Mouse (Mus musculus) embryo, embryonic 10.5 days (tissue): ENCODE data around the gene Loxl1.
A peak's percentile ranks its signal among the peaks of the same experiment; 100 is the strongest.

Source experiments
- DNase-seq: peaks from one replicate; pipeline ENCODE4 v3.0.0-alpha.2; 2015; ENCODE audit warnings: low spot score

Loxl1 gene

DNA sequence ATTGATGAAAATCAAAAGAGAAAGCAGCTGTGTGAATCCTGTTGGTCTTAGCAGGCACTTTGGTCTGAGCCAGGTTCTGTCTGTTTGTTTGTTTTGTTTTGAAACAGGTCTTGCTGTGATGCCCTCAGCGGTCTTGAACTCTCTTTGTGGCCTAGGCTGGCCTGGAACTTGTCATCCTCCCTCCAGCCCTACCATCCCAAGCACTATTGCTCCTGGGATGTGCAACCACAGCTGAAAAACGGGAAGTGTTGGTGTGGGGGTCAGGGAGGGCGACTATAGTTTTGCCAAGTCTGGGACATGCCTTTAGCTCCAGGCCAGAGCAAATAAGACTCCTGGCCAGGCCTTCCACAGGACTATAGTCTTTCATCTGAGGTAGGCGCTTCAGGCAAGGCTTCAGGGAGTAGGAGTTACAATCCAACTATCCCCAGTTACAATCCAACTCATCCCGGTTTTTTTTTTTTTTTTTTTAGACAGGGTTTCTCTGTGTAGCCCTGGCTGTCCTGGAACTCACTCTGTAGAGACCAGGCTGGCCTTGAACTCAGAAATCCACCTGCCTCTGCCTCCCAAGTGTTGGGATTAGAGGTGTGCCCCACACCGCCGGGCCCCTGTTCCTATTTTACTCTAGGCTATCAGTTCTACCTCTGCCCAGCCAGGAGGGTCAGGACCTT lies 64.1 kb downstream of the Loxl1 start:
- DNase-seq = no peak

DNA sequence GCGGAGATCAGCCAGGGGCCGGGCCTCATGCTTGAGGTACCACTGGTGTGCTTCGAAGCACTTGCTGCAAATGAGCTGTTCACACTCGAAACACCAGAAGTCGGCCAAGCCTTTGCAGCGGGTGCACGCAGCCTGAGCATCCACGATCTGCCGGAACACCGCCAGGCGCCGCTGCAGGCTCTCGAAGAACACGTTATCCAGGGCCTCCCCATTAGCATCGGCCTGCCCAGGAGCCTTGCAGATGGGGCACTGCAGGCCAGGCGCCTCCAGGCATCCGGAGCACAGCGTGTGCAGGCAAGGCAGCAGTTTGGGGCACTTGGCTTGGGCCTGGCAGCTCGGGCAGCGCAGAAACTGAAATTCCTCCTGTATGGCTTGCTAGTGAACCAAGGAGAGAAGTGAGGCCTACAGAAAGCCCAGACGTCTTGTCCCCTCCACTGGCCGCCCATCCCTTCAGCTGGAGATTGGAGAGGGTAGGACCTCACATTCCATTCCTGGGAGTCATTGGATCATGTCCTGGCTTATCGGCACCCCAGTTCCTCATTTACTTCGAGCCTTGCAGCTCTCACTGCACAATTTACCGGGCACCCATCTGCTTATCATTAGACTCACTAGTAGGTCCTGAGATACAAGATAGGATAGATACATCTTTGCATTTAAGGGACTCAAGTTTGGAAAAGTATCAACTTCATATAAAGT lies 65.8 kb downstream of the Loxl1 start:
- DNase-seq = peak; percentile 88

DNA sequence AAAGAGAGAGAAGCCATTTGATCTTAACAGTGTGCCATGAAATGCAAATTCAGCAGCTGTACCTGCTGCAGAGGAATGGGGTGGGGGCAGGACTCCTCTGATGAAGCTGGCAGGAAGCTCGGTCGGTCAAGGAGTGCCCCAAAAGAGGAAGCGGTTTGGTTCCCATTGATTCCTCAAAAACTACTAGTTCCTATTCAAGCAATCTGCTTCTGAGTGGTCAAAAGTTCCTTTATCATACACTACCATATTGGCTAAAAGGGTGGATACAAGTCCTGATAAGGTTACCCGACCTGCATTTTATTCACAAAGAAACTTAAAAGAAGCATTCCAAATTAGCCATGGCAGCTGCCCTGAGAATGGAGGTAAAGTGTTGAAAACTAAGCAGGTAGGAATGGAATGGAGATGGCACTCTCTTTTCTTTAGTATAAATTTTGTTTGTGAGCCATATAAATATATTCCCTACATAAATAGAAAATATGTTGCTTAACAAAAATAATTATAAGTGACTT lies 66.8 kb downstream of the Loxl1 start:
- DNase-seq = no peak

DNA sequence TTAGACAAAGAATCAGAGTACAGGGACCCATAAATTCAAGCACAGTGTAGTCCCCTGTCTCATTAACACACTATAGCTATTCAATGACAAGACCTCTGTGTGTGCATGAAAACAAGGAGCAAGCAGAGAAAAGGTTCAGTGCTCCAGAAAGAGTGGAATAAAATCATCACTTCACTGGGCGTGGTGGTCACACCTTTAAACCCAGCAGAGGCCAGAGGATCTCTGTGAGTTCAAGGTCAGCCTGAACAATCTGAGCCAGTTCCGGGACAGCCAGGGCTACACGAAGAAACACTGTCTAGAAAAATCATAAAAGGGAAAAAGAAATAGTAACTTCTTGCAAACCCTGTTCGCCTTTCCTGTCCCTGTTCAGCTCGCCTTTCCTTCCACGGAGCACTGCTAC lies 69.3 kb downstream of the Loxl1 start:
- no peak for DNase-seq

DNA sequence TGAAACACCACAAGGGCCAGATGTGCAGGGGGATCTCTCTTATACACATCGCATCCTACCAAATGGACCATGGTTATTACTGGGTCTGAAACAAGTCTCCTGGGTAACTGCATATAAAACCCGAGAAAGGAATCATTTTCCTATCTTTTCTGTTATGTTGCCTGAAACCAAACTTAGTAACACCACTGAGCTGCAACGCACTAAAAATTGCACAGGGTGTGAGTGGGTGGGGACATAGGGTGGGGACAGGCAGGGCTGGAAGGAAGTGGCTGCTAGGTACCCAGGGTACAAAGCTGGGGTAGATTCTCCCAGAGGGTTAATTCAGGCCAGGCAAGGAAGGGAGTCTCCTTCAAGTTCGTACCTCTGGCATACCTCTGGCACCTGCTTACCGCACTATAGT lies 70.3 kb downstream of the Loxl1 start:
- no peak for DNase-seq

DNA sequence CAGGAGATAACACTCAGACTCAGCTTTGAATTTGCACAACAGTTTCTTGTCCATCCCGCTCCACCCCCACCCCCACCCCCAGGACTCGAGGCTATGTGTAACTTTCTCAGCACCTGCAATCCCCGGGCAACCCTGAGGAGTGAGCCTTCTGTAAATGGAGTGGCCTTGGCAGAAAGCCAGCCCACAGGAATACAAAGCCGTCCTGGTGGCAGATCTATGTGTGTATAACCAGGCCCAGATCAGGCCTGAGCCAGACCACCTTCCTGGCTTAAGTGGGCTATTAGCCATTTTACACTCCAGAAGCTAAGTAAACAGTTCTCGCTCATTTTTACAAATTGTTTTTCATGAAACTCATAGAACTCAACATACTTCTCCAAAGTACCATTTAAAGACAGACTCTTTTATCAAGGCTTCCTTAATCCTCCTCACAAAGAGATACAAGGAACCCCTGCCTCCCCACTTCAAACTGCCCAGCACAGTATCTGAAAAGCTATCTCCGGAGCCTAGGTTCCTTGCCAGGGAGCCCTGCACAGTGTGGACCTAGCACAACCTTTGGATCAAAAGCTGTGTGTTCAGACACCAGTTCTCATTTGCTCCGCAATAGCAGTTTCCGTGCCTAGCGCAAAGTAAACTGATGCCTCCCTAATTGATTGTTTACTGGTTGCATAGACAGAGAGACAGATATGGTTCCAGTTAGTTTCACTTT lies 71.1 kb downstream of the Loxl1 start:
- DNase-seq = no peak
